Mouse (Mus musculus): ENCODE measurements at regions not wholly inside any gene's neighbourhood (a gene's known extent, or its start where the extent isn't known, plus 50 kb on each side); places are given as distances from the start of the nearest gene placed in this dataset.
A peak's percentile ranks its signal among the peaks of the same experiment; 100 is the strongest.

- ATAC-seq = no peak
- 97% methylated on average over 4 of the region's 4 CpGs for WGBS
- no peaks in the 10 kb centered on the region for H3K4me1 ChIP-seq (ENCODE audit: control insufficient read depth, insufficient read depth, low read depth, low read length)
- H3K9ac ChIP-seq (ENCODE audit: low read depth, low read length) = no peak overlapping the region
- no peaks in the 10 kb centered on the region for H3K27me3 ChIP-seq (replicated peaks; ENCODE audit: control insufficient read depth, insufficient read depth, low read length)
- H3K36me3 ChIP-seq (ENCODE audit: control insufficient read depth, insufficient read depth, low read length) = no peaks in the 10 kb centered on the region
- no peak overlapping the region for H3K4me3 ChIP-seq (ENCODE audit: low read length)
- no peaks in the 10 kb centered on the region for H3K9me3 ChIP-seq (ENCODE audit: control insufficient read depth, low read length)
- no peak overlapping the region for H3K4me2 ChIP-seq (ENCODE audit: low read length)
- H3K27ac ChIP-seq (ENCODE audit: low read depth, low read length) = no peak overlapping the region
Measured at GRCm38 (mm10) chr8:103839990-103840389, 261.4 kb upstream of the Cdh5 start.

DNA sequence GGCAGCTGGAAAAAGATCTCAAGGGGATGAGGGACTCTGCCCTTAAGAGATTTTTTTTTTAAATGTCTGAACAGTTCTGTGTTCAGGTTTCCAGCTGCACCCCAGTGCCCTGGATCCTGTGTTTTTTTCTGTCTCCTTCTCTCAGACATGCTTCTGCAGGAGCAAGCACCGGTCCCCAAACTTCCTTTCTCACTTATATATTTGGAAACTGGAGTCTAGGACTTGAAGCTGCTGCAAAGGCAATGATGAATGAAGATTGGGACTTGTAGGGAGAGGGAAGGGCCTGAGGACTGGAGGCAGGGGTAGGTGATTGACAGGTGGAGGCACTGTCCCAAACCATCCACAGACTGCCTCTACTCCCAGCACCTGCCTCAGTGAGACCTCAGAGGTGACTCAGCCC, 255.5 kb upstream of the Cdh5 start:
- no peak for ATAC-seq
- Histone ChIP-seq H3K4me1 (ENCODE audit: control insufficient read depth, insufficient read depth, low read depth, low read length) (no peaks in the 10 kb centered on the region), H3K4me3 (ENCODE audit: low read length) (no peak overlapping the region), H3K9me3 (ENCODE audit: control insufficient read depth, low read length) (no peaks in the 10 kb centered on the region), H3K27ac (ENCODE audit: low read depth, low read length) (no peak overlapping the region), H3K4me2 (ENCODE audit: low read length) (no peak overlapping the region), H3K36me3 (ENCODE audit: control insufficient read depth, insufficient read depth, low read length) (no peaks in the 10 kb centered on the region), H3K27me3 (replicated peaks; ENCODE audit: control insufficient read depth, insufficient read depth, low read length) (no peaks in the 10 kb centered on the region), H3K9ac (ENCODE audit: low read depth, low read length) (no peak overlapping the region)
- 84% methylated on average over 1 of the region's 1 CpGs for WGBS

DNA sequence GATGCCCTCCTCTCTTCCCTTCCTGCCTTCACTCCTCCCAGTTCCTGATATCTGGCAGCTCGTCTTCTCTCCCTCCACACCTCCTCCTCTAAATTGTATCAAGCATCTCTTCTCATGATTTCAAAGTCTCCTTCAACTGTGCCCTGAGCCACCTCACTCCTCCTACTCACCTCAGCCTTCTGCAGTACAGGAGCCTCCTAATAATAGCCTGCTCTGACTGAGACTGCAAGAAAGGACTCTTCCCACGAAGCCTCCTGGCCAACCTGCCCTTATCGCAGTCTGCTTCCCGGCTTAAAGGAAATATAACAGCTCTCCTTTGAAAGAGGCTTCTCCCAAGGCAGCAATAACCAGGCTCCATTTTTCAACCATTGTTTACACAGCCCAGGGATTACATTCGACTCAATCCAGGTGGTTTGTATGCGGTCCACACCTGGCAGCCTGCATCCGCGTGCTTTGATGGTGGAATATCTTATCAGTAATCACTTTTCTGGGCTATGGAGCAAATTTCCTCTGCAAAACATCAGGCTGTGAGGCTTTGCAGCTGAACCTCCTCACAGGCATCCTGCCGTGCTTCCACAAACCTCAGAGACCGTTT, 254.9 kb upstream of the Cdh5 start:
- Histone ChIP-seq H3K4me1 (ENCODE audit: control insufficient read depth, insufficient read depth, low read depth, low read length) (no peaks in the 10 kb centered on the region), H3K27ac (ENCODE audit: low read depth, low read length) (no peak overlapping the region), H3K9ac (ENCODE audit: low read depth, low read length) (no peak overlapping the region), H3K4me2 (ENCODE audit: low read length) (no peak overlapping the region), H3K4me3 (ENCODE audit: low read length) (no peak overlapping the region), H3K36me3 (ENCODE audit: control insufficient read depth, insufficient read depth, low read length) (no peaks in the 10 kb centered on the region), H3K9me3 (ENCODE audit: control insufficient read depth, low read length) (no peaks in the 10 kb centered on the region), H3K27me3 (replicated peaks; ENCODE audit: control insufficient read depth, insufficient read depth, low read length) (no peaks in the 10 kb centered on the region)
- WGBS = 68% methylated on average over 10 of the region's 10 CpGs
- ATAC-seq = 0 out of 2 replicates have a peak, but pooled peaks have one; percentile 37

GRCm38 (mm10) chr8:103849785-103850184, 251.6 kb upstream of the Cdh5 start:
- Histone ChIP-seq H3K4me2 (ENCODE audit: low read length) (no peak overlapping the region), H3K36me3 (ENCODE audit: control insufficient read depth, insufficient read depth, low read length) (no peaks in the 10 kb centered on the region), H3K9me3 (ENCODE audit: control insufficient read depth, low read length) (no peaks in the 10 kb centered on the region), H3K4me1 (ENCODE audit: control insufficient read depth, insufficient read depth, low read depth, low read length) (no peaks in the 10 kb centered on the region), H3K27ac (ENCODE audit: low read depth, low read length) (no peak overlapping the region), H3K4me3 (ENCODE audit: low read length) (no peak overlapping the region), H3K27me3 (replicated peaks; ENCODE audit: control insufficient read depth, insufficient read depth, low read length) (0 out of 2 replicates have a peak, but pooled peaks cover 2% of the 10 kb centered on the region), H3K9ac (ENCODE audit: low read depth, low read length) (no peak overlapping the region)
- no peak for ATAC-seq
- 89% methylated on average over 2 of the region's 2 CpGs for WGBS

- H3K4me2 ChIP-seq (ENCODE audit: low read length) = no peak overlapping the region
- 74% methylated on average over 8 of the region's 8 CpGs for WGBS
- no peak overlapping the region for H3K4me3 ChIP-seq (ENCODE audit: low read length)
- H3K9ac ChIP-seq (ENCODE audit: low read depth, low read length) = no peak overlapping the region
- H3K27me3 ChIP-seq (replicated peaks; ENCODE audit: control insufficient read depth, insufficient read depth, low read length) = 0 out of 2 replicates have a peak, but pooled peaks cover 2% of the 10 kb centered on the region
- no peaks in the 10 kb centered on the region for H3K36me3 ChIP-seq (ENCODE audit: control insufficient read depth, insufficient read depth, low read length)
- no peak overlapping the region for H3K27ac ChIP-seq (ENCODE audit: low read depth, low read length)
- no peaks in the 10 kb centered on the region for H3K9me3 ChIP-seq (ENCODE audit: control insufficient read depth, low read length)
- no peaks in the 10 kb centered on the region for H3K4me1 ChIP-seq (ENCODE audit: control insufficient read depth, insufficient read depth, low read depth, low read length)
- no peak for ATAC-seq
Measured at GRCm38 (mm10) chr8:103851286-103851685, 250.1 kb upstream of the Cdh5 start.

- Histone ChIP-seq H3K4me2 (ENCODE audit: low read length) (no peak overlapping the region), H3K4me1 (ENCODE audit: control insufficient read depth, insufficient read depth, low read depth, low read length) (no peaks in the 10 kb centered on the region), H3K4me3 (ENCODE audit: low read length) (no peak overlapping the region), H3K9me3 (ENCODE audit: control insufficient read depth, low read length) (no peaks in the 10 kb centered on the region), H3K9ac (ENCODE audit: low read depth, low read length) (no peak overlapping the region), H3K27ac (ENCODE audit: low read depth, low read length) (no peak overlapping the region), H3K36me3 (ENCODE audit: control insufficient read depth, insufficient read depth, low read length) (no peaks in the 10 kb centered on the region), H3K27me3 (replicated peaks; ENCODE audit: control insufficient read depth, insufficient read depth, low read length) (0 out of 2 replicates have a peak, but pooled peaks cover 2% of the 10 kb centered on the region)
- no peak for ATAC-seq
- 70% methylated on average over 4 of the region's 4 CpGs for WGBS
Measured at GRCm38 (mm10) chr8:103853048-103853447, 248.4 kb upstream of the Cdh5 start.

- Histone ChIP-seq H3K9ac (ENCODE audit: low read depth, low read length) (no peak overlapping the region), H3K36me3 (ENCODE audit: control insufficient read depth, insufficient read depth, low read length) (no peaks in the 10 kb centered on the region), H3K27ac (ENCODE audit: low read depth, low read length) (no peak overlapping the region), H3K9me3 (ENCODE audit: control insufficient read depth, low read length) (no peaks in the 10 kb centered on the region), H3K4me3 (ENCODE audit: low read length) (no peak overlapping the region), H3K4me2 (ENCODE audit: low read length) (no peak overlapping the region), H3K4me1 (ENCODE audit: control insufficient read depth, insufficient read depth, low read depth, low read length) (no peaks in the 10 kb centered on the region), H3K27me3 (replicated peaks; ENCODE audit: control insufficient read depth, insufficient read depth, low read length) (0 out of 2 replicates have a peak, but pooled peaks cover 2% of the 10 kb centered on the region)
- 73% methylated on average over 9 of the region's 9 CpGs for WGBS
- no peak for ATAC-seq
Measured at GRCm38 (mm10) chr8:103855291-103855690, 246.1 kb upstream of the Cdh5 start.

- Histone ChIP-seq H3K9me3 (ENCODE audit: control insufficient read depth, low read length) (no peaks in the 10 kb centered on the region), H3K9ac (ENCODE audit: low read depth, low read length) (no peak overlapping the region), H3K36me3 (ENCODE audit: control insufficient read depth, insufficient read depth, low read length) (no peaks in the 10 kb centered on the region), H3K4me3 (ENCODE audit: low read length) (no peak overlapping the region), H3K4me1 (ENCODE audit: control insufficient read depth, insufficient read depth, low read depth, low read length) (no peaks in the 10 kb centered on the region), H3K27me3 (replicated peaks; ENCODE audit: control insufficient read depth, insufficient read depth, low read length) (no peaks in the 10 kb centered on the region), H3K4me2 (ENCODE audit: low read length) (no peak overlapping the region), H3K27ac (ENCODE audit: low read depth, low read length) (no peak overlapping the region)
- no peak for ATAC-seq
- 88% methylated on average over 1 of the region's 1 CpGs for WGBS
Measured at GRCm38 (mm10) chr8:103859130-103859529, 242.3 kb upstream of the Cdh5 start.

DNA sequence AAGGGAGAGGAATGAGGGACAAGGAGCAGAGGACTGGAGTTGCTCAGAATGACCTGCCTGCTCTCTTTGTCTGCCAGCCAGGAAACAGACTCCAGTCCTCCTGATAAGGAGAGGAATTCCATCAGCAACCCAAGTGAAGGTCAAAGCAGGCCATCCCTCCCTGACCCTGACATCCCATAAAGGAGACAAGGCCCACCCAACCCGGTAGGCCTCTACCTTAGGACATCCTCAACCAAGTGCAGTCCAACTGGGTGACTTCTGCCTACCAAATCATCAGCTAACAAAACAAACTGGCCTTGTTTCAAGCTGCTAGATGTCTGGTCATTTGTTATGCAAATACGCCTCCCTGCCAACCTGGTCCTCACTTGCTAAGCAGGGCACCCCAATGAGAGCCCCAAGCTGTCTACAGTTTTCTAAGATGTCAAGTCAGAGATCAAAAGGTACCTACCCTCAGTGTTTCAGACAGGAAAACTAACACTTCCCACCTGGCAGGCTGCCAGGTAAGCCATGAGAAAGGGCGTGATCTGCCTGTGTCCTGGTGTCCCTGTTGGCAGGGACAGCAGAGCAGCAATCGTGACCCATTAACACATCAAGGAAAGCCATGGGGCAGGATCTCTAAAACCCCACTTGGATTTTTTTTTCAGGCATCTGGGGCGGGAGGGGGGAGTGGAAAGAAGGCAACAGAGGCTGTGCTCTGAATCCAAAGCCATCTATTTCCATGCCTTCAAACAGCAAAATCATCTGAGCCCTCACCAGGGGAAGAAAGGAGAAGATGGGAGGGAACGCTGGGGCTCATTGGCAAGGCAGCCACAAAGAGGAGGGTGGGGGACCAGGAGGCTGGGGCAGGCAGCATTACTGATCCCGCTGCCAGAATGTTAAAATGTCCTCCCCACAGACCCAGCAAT, 227.6 kb upstream of the Cdh5 start:
- Histone ChIP-seq H3K4me1 (ENCODE audit: control insufficient read depth, insufficient read depth, low read depth, low read length) (peaks cover 6% of the 10 kb centered on the region), H3K27ac (ENCODE audit: low read depth, low read length) (no peak overlapping the region), H3K4me2 (ENCODE audit: low read length) (no peak overlapping the region), H3K9ac (ENCODE audit: low read depth, low read length) (no peak overlapping the region), H3K36me3 (ENCODE audit: control insufficient read depth, insufficient read depth, low read length) (no peaks in the 10 kb centered on the region), H3K9me3 (ENCODE audit: control insufficient read depth, low read length) (no peaks in the 10 kb centered on the region), H3K27me3 (replicated peaks; ENCODE audit: control insufficient read depth, insufficient read depth, low read length) (no peaks in the 10 kb centered on the region), H3K4me3 (ENCODE audit: low read length) (no peak overlapping the region)
- 17% methylated on average over 7 of the region's 7 CpGs for WGBS
- peak; percentile 81 for ATAC-seq

All from hindbrain, embryonic 16.5 days (tissue).